Mouse (Mus musculus) c-Kit-positive CD71-positive TER-119-negative erythroid progenitor cells, embryonic 14.5 days (primary cell): ENCODE data around the gene Vmn1r121.
"Not testable (repeated sequence)": the region's sequence is repeated elsewhere in the genome, so short reads cannot be mapped to it uniquely, and the experiment has no call there.

Source experiments
- DNase-seq: peaks from one replicate; pipeline ENCODE4 v3.0.0-alpha.2; 2013; ENCODE audit warnings: low read depth

The Vmn1r121 gene

DNA sequence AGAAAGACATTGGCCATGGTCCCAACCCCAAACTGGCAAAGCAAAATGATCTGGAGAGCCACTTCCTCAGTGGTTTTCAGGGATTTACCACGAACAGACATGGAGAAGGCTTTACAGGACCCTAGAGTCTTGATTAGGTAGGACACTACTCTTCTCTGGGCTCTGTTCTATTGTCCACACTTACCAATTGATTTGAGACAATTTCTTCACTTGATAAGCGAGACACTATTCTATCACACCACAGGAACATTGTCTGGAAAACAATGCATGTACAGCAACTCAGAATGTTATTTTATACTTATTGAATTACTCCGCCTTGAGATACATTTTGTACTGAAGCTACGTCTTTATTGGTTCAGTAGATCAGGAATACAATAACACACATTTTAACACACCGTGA, at the start of gene Vmn1r121:
Gene Vmn1r121, minus strand, starts transcription at position 101 of the 400 bp plus-strand sequence.
- not testable (repeated sequence) for DNase-seq

DNA sequence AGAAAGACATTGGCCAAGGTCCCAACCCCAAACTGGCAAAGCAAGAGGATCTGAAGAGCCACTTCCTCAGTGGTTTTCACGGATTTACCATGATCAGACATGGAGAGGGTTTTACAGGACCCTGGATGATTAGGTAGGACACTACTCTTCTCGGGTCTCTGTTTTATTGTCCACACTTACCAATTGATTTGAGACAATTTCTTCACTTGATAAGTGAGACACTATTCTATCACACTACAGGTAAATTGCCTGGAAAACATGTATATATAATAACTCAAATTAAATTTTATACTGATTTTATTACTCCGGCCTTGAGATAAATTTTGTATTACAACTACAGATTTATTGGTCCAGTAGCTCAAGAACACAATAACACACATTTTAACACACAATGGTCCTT, 35.7 kb upstream of the Vmn1r121 start, which contains the start of gene Vmn1r122:
Gene Vmn1r122, minus strand, starts transcription at position 101 of the 400 bp plus-strand sequence.
- not testable (repeated sequence) for DNase-seq

DNA sequence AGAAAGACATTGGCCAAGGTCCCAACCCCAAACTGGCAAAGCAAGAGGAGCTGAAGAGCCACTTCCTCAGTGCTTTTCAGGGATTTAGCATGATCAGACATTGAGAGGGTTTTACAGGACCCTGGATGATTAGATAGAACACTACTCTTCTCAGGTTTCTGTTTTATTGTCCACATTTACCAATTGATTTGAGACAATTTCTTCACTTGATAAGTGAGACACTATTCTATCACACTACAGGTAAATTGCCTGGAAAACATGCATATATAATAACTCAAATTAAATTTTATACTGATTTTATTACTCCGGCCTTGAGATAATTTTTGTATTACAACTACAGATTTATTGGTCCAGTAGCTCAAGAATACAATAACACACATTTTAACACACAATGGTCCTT, 44.6 kb downstream of the Vmn1r121 start, which contains the start of gene Vmn1r120:
Gene Vmn1r120, minus strand, starts transcription at position 101 of the 400 bp plus-strand sequence.
- not testable (repeated sequence) for DNase-seq
